Mouse (Mus musculus) olfactory bulb, adult 2 months (tissue): ENCODE results near the gene Zbtb42. TPM values are rescaled to one million over a fixed set of nuclear protein-coding genes. Genes with fewer than 3 reads are reported as not detected.
A peak's percentile ranks its signal among the peaks of the same experiment; 100 is the strongest.

Experiments used
- H3K27ac ChIP-seq: fragments of 200-500 bp; 2 replicates; pipeline ENCODE4 v1.5.1; 2012; ENCODE audit warnings: low read depth, low read length; ENCODE audit not compliant: insufficient read depth
- H3K4me1 ChIP-seq: fragments of 200-500 bp; 2 replicates; pipeline ENCODE4 v1.6.1; 2012; ENCODE audit warnings: low read length; ENCODE audit not compliant: control insufficient read depth, insufficient read depth
- H3K4me3 ChIP-seq: fragments of 200-500 bp; 2 replicates; pipeline ENCODE4 v1.5.1; 2012; ENCODE audit warnings: mild to moderate bottlenecking, low read depth, low read length, moderate library complexity; ENCODE audit not compliant: insufficient read depth
- CTCF ChIP-seq: fragments of 200-500 bp; IDR thresholded peaks from 2 replicates; pipeline ENCODE4 v1.5.1; 2012; ENCODE audit warnings: low read depth, mild to moderate bottlenecking, low read length, moderate library complexity; ENCODE audit not compliant: insufficient read depth
- POLR2A ChIP-seq: fragments of 200-500 bp; IDR thresholded peaks from 2 replicates; pipeline ENCODE4 v1.6.1; 2012; ENCODE audit warnings: mild to moderate bottlenecking, low read depth, low read length, moderate library complexity; ENCODE audit not compliant: insufficient read depth
- WGBS: fragments of 180-500 bp; shearing (Covaris S2); methylation state at CpG from one replicate; pipeline ENCODE4 v1.1.7; 2018; 5-methylcytosine and 5-hydroxymethylcytosine counted together
- polyA plus RNA-seq: library from polyadenylated mRNA; stranded (reverse); fragments of >200 nt; gene quantifications from 2 replicates; pipeline ENCODE4 v1.2.4, GENCODE M21; 2012; ENCODE audit warnings: low replicate concordance; ENCODE audit not compliant: missing spikeins, insufficient read depth, insufficient read length

Gene Zbtb42
- polyA plus RNA-seq, 1 experiment = not detected

GRCm38 (mm10) chr12:112677943-112678554 is 579 bp upstream of the Zbtb42 start:
- H3K27ac ChIP-seq = no peak overlapping the region
- WGBS = 49% methylated on average over 19 of the region's 19 CpGs
- H3K4me3 ChIP-seq = peak overlapping the region; percentile 50
- H3K4me1 ChIP-seq = peaks cover 48% of the 10 kb centered on the region
- TF ChIP-seq POLR2A = no peak
- no peak for TF ChIP-seq CTCF

DNA sequence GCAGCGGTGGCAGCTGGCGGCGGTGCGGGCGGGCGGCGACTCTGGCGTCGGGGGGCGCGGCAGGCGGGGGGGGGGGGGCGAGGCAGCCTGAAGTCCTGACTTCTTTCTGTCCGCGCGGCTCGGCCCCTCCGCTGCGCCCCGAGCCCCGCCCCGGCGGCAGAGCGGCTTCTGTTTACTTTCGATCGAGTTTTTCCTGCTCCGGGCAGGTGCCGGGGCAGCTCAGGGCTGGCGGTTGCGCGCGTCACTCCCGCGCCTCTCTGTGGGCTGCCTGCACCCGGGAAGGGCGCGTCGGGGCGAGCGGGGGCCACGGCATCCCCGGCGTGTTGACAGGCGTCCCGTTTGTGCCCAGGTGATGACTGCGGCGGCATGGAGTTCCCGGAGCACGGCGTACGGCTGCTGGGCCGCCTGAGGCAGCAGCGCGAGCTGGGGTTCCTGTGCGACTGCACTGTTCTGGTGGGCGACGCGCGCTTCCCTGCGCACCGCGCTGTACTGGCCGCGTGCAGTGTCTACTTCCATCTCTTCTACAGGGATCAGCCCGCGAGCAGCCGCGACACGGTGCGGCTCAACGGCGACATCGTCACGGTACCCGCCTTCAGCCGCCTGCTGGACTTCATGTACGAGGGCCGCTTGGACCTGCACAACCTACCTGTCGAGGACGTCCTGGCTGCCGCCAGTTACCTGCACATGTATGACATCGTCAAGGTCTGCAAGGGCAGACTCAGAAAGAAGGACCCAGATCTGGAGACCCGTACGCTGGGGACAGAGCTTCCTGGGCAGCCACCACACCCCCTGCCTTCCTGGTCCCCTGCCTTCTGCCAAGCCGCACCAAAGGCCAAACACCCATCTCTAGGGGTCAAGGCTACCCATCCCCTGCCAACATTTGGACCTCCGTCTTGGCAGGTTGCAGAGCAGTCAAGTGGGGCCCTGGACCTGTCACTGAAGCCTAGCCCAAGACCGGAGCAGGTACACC is 684 bp downstream of the Zbtb42 start:
- Histone ChIP-seq H3K27ac (no peak overlapping the region), H3K4me3 (peak overlapping the region; percentile 50), H3K4me1 (peaks cover 57% of the 10 kb centered on the region)
- WGBS = 7% methylated on average over 85 of the region's 87 CpGs
- TF ChIP-seq CTCF (no peak), POLR2A (no peak)

GRCm38 (mm10) chr12:112683351-112683750 is 4.7 kb downstream of the Zbtb42 start:
- Histone ChIP-seq H3K4me1 (peaks cover 44% of the 10 kb centered on the region), H3K27ac (no peak overlapping the region), H3K4me3 (no peak overlapping the region)
- TF ChIP-seq CTCF (no peak), POLR2A (no peak)
- 21% methylated on average over 7 of the region's 7 CpGs for WGBS

DNA sequence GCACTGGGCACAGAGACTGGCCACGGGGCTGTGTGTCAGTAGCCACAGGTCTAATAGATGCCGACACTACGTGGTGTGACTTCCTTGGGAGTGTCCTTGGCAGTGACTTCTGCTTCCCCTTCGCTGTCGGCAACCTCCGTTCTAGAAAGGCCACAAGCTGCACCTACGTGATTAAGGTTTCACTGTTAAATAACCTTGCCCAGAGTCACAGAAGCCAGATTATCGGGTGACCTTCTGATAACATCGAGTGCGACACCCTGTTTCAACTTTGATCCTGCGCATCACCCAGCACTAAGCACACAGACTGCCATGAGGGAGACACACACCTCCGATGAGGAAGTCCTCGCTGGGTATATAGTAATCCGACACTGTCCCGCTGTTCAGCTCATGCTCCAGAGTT is 9.8 kb downstream of the Zbtb42 start:
- TF ChIP-seq POLR2A = no peak
- no peak for TF ChIP-seq CTCF
- Histone ChIP-seq H3K4me3 (no peak overlapping the region), H3K27ac (no peak overlapping the region), H3K4me1 (peaks cover 21% of the 10 kb centered on the region)
- 80% methylated on average over 15 of the region's 15 CpGs for WGBS

- Histone ChIP-seq H3K4me1 (peaks cover 8% of the 10 kb centered on the region), H3K4me3 (peak overlapping the region; percentile 60), H3K27ac (peak overlapping the region; percentile 93)
- TF ChIP-seq CTCF (no peak), POLR2A (peak; percentile 97)
- WGBS = 2% methylated on average over 54 of the region's 54 CpGs
Measured at GRCm38 (mm10) chr12:112693185-112694126, 14.8 kb downstream of the Zbtb42 start.

- Histone ChIP-seq H3K4me3 (0 out of 2 replicates have a peak overlapping the region, but pooled peaks have one; percentile 60), H3K4me1 (peaks cover 6% of the 10 kb centered on the region), H3K27ac (peak overlapping the region; percentile 93)
- 41% methylated on average over 10 of the region's 10 CpGs for WGBS
- TF ChIP-seq POLR2A (no peak), CTCF (no peak)
Measured at GRCm38 (mm10) chr12:112694127-112694475, 15.5 kb downstream of the Zbtb42 start.

- WGBS = 87% methylated on average over 3 of the region's 3 CpGs
- TF ChIP-seq CTCF (no peak), POLR2A (no peak)
- H3K4me3 ChIP-seq = no peak overlapping the region
- peaks cover 15% of the 10 kb centered on the region for H3K4me1 ChIP-seq
- no peak overlapping the region for H3K27ac ChIP-seq
Measured at GRCm38 (mm10) chr12:112696806-112697425, 18.3 kb downstream of the Zbtb42 start.

DNA sequence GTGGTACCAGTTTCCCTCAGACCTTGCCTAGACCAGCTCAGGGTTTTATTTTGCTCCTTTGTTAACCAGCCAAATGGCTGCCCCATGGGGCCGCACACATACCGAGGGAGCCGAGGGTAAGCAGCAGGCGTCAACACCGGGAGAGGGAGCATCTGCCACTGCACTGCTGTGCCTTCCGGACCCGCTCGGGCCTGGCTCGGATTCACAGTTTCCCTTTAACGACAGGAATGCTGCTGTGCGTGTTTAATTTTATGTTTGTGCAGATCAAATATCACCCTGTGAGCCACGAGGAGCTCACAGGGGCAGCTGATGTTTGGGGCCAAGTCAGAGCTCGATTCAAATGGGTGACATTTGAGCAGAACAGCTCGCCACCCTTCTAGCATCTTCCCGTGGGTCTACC is 21.9 kb downstream of the Zbtb42 start:
- TF ChIP-seq CTCF (no peak), POLR2A (no peak)
- no peak overlapping the region for H3K4me3 ChIP-seq
- no peak overlapping the region for H3K27ac ChIP-seq
- 21% methylated on average over 15 of the region's 15 CpGs for WGBS
- peaks cover 9% of the 10 kb centered on the region; the same call in 1 of the 2 replicates for H3K4me1 ChIP-seq
